ENCODE assay signal across 10 mouse cellular contexts in the genomic region with DNA sequence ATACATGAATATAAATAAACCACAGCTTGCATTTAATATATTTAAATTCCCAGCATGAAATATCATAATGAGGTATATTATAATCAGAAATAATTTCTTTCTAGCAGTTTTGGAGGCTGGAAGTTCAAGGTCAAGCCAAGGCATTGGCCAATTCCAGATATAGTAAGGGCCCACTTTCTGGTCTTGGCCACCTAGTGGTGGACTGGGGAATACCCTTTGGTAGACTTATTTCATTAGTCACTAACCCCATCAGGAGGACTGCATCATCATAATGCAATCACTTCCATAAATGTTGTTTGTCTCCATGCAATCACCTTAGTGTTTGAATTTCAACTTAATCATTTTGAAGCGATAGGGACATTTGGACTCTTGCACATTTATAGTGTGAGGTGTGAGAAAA.
DNase-seq lines count a peak whose midpoint lies in the region; ATAC-seq and TF ChIP-seq lines count a peak whose summit lies in the region.
"Had no signal": no experiment of that assay in that cellular context is flagged by ENCODE, and none has a peak within 500 bp of the region (broad histone marks: within the 10 kb centered on the region; RNA-seq: fewer than 3 reads in every experiment).

No protein-coding gene starts in this region.

- no peak overlapping the region for H3K4me3 ChIP-seq in gastrocnemius, adult 2 months
- no peak overlapping the region for H3K4me3 ChIP-seq in midbrain, postnatal 0 days (ENCODE audit: low read depth, low read length)
- H3K4me3 ChIP-seq in midbrain, embryonic 16.5 days (ENCODE audit: low read depth, low read length) = no peak overlapping the region
- H3K4me3 ChIP-seq: heart, embryonic 13.5 days; lung, embryonic 15.5 days had no signal

- H3K27me3 ChIP-seq in midbrain, postnatal 0 days (ENCODE audit: insufficient read depth, low read length) = no peaks in the 10 kb centered on the region
- H3K27me3 ChIP-seq in midbrain, embryonic 16.5 days (ENCODE audit: control insufficient read depth, insufficient read depth, low read depth, low read length) = no peaks in the 10 kb centered on the region
- H3K27me3 ChIP-seq: heart, embryonic 13.5 days; lung, embryonic 15.5 days had no signal

- intact Hi-C loops in gastrocnemius, adult 2 months (cut with DNase I) = no loop called here
- intact Hi-C loops in gastrocnemius, postnatal 14 days (cut with DNase I; ENCODE audit: low total_unique reads) = no loop called here

- no peak overlapping the region for H3K27ac ChIP-seq in gastrocnemius, adult 2 months
- no peak overlapping the region for H3K27ac ChIP-seq in midbrain, postnatal 0 days (ENCODE audit: low read depth, low read length)
- H3K27ac ChIP-seq in midbrain, embryonic 16.5 days (ENCODE audit: low read length) = no peak overlapping the region
- H3K27ac ChIP-seq: heart, embryonic 13.5 days; lung, embryonic 15.5 days had no signal

- H3K4me2 ChIP-seq in midbrain, postnatal 0 days (ENCODE audit: low read depth, low read length, poor library complexity, severe bottlenecking) = no peak overlapping the region
- H3K4me2 ChIP-seq in midbrain, embryonic 16.5 days (ENCODE audit: low read length) = no peak overlapping the region
- H3K4me2 ChIP-seq: heart, embryonic 13.5 days; lung, embryonic 15.5 days had no signal

- H3K36me3 ChIP-seq in midbrain, postnatal 0 days (ENCODE audit: insufficient read depth, low read length) = no peaks in the 10 kb centered on the region
- no peaks in the 10 kb centered on the region for H3K36me3 ChIP-seq in midbrain, embryonic 16.5 days (ENCODE audit: control insufficient read depth, insufficient read depth, low read length)
- H3K36me3 ChIP-seq: heart, embryonic 13.5 days; lung, embryonic 15.5 days had no signal

- H3K9ac ChIP-seq in midbrain, postnatal 0 days (replicated peaks; ENCODE audit: low read length, poor library complexity, severe bottlenecking) = no peak overlapping the region
- no peak overlapping the region for H3K9ac ChIP-seq in midbrain, embryonic 16.5 days (ENCODE audit: low read depth, low read length)
- H3K9ac ChIP-seq: heart, embryonic 13.5 days; lung, embryonic 15.5 days had no signal

- 86% methylated on average over 1 of the region's 1 CpGs for WGBS in midbrain, postnatal 0 days
- WGBS in midbrain, embryonic 16.5 days = 76% methylated on average over 1 of the region's 1 CpGs

- H3K4me1 ChIP-seq in midbrain, postnatal 0 days (ENCODE audit: insufficient read depth, low read length) = no peaks in the 10 kb centered on the region
- H3K4me1 ChIP-seq in midbrain, embryonic 16.5 days (ENCODE audit: control insufficient read depth, insufficient read depth, low read length) = no peaks in the 10 kb centered on the region
- H3K4me1 ChIP-seq: heart, embryonic 13.5 days; lung, embryonic 15.5 days had no signal

- H3K9me3 ChIP-seq in midbrain, postnatal 0 days (ENCODE audit: low read length) = no peaks in the 10 kb centered on the region
- H3K9me3 ChIP-seq in midbrain, embryonic 16.5 days (replicated peaks; ENCODE audit: control insufficient read depth, low read length, poor library complexity, severe bottlenecking) = no peaks in the 10 kb centered on the region
- H3K9me3 ChIP-seq: heart, embryonic 13.5 days; lung, embryonic 15.5 days had no signal

- no peak for DNase-seq in gastrocnemius, adult 2 months
- DNase-seq in gastrocnemius, postnatal 25 days = no peak
- no peak for DNase-seq in midbrain, postnatal 0 days (ENCODE audit: low spot score)
- DNase-seq in thymus, postnatal 4 days = peak; percentile 46
- no peak for DNase-seq in gastrocnemius, postnatal 14 days
- no peak for DNase-seq in T-cell, adult 2 months (ENCODE audit: low spot score)

- TF ChIP-seq CTCF in gastrocnemius, adult 2 months (IDR thresholded peaks at IDR 0.05) = peak; percentile 44
- peak; percentile 44 for TF ChIP-seq CTCF in midbrain, postnatal 0 days (IDR thresholded peaks at IDR 0.05)

- no peak for ATAC-seq in midbrain, postnatal 0 days (ENCODE audit: low FRiP score)
- no peak for ATAC-seq in midbrain, embryonic 16.5 days
- ATAC-seq in erythroid progenitor cell, adult 5-6 weeks (replicated peaks; ENCODE audit: low FRiP score, poor library complexity, severe bottlenecking) = peak; percentile 59; the same call in 1 of the 2 replicates
